Mouse (Mus musculus): ENCODE measurements around the gene Rps6kb1. TPM values are rescaled to one million over a fixed set of nuclear protein-coding genes. Genes with fewer than 3 reads are reported as not detected.
A peak's percentile ranks its signal among the peaks of the same experiment; 100 is the strongest.

Gene Rps6kb1
- polyA plus RNA-seq, 1 experiment from 2014 or later, result 58.8 TPM

- H3K4me2 ChIP-seq, result peak overlapping the region; percentile 81
- peak overlapping the region; percentile 85 for H3K9ac ChIP-seq
- H3K27ac ChIP-seq (ENCODE audit: low read depth), result peak overlapping the region; percentile 86
- peak overlapping the region; percentile 66 for H3K4me3 ChIP-seq (ENCODE audit: low read depth, low read length)
- peaks cover 10% of the 10 kb centered on the region for H3K36me3 ChIP-seq (ENCODE audit: insufficient read depth)
- H3K4me1 ChIP-seq (ENCODE audit: insufficient read depth), result no peaks in the 10 kb centered on the region; the same call in 1 of the 2 replicates
- no peak for TF ChIP-seq CTCF (IDR thresholded peaks at IDR 0.05; ENCODE audit: low read depth)
- no peaks in the 10 kb centered on the region for H3K9me3 ChIP-seq (ENCODE audit: low read depth, low read length)
- DNase-seq (peak; percentile 72), ATAC-seq (ENCODE audit: insufficient read depth) (peak; percentile 35)
- WGBS, result under 1% methylated on average over 25 of the region's 25 CpGs
- no peaks in the 10 kb centered on the region for H3K27me3 ChIP-seq (ENCODE audit: insufficient read depth, low read length)
Observed at GRCm38 (mm10) chr11:86484910-86485510, 59.6 kb downstream of the Rps6kb1 start.

- no peak for TF ChIP-seq CTCF (IDR thresholded peaks at IDR 0.05; ENCODE audit: low read depth)
- peak within 1 kb of the TSS; percentile 85 for H3K9ac ChIP-seq
- H3K4me3 ChIP-seq (ENCODE audit: low read depth, low read length), result peak within 1 kb of the TSS; percentile 66
- ATAC-seq (ENCODE audit: insufficient read depth) (peak; percentile 97), DNase-seq (peak; percentile 99)
- H3K9me3 ChIP-seq (ENCODE audit: low read depth, low read length), result no peaks in the 10 kb centered on the region
- H3K4me2 ChIP-seq, result peak within 1 kb of the TSS; percentile 81
- no peaks in the 10 kb centered on the region for H3K27me3 ChIP-seq (ENCODE audit: insufficient read depth, low read length)
- H3K27ac ChIP-seq (ENCODE audit: low read depth), result peak within 1 kb of the TSS; percentile 86
- H3K4me1 ChIP-seq (ENCODE audit: insufficient read depth), result no peaks in the 10 kb centered on the region; the same call in 1 of the 2 replicates
- peaks cover 3% of the 10 kb centered on the region; the same call in 1 of the 2 replicates for H3K36me3 ChIP-seq (ENCODE audit: insufficient read depth)
- WGBS, result under 1% methylated on average over 67 of the region's 68 CpGs
Observed at GRCm38 (mm10) chr11:86484101-86484868, 60.3 kb downstream of the Rps6kb1 start, which contains the start of gene Rnft1. Gene Rnft1 (plus strand): TSS chr11:86484657.

- Histone ChIP-seq H3K9me3 (ENCODE audit: low read depth, low read length) (no peaks in the 10 kb centered on the region), H3K9ac (no peak overlapping the region), H3K4me3 (ENCODE audit: low read depth, low read length) (peak overlapping the region; percentile 17; the same call in 1 of the 2 replicates), H3K27ac (ENCODE audit: low read depth) (no peak overlapping the region), H3K4me2 (peak overlapping the region; percentile 58), H3K27me3 (ENCODE audit: insufficient read depth, low read length) (no peaks in the 10 kb centered on the region), H3K4me1 (ENCODE audit: insufficient read depth) (no peaks in the 10 kb centered on the region; the same call in 1 of the 2 replicates), H3K36me3 (ENCODE audit: insufficient read depth) (no peaks in the 10 kb centered on the region)
- DNase-seq, result peak; percentile 36
- TF ChIP-seq CTCF (IDR thresholded peaks at IDR 0.05; ENCODE audit: low read depth), result no peak
- no peak for ATAC-seq (ENCODE audit: insufficient read depth)
- 24% methylated on average over 3 of the region's 3 CpGs for WGBS
Observed at GRCm38 (mm10) chr11:86473576-86473975, 71.0 kb downstream of the Rps6kb1 start.

GRCm38 (mm10) chr11:86472771-86473171, 71.8 kb downstream of the Rps6kb1 start:
- ATAC-seq (ENCODE audit: insufficient read depth), result no peak
- H3K4me2 ChIP-seq, result peak overlapping the region; percentile 58
- H3K9ac ChIP-seq, result peak overlapping the region; percentile 29
- TF ChIP-seq CTCF (IDR thresholded peaks at IDR 0.05; ENCODE audit: low read depth), result no peak
- H3K4me1 ChIP-seq (ENCODE audit: insufficient read depth), result no peaks in the 10 kb centered on the region; the same call in 1 of the 2 replicates
- DNase-seq, result peak; percentile 52
- H3K36me3 ChIP-seq (ENCODE audit: insufficient read depth), result no peaks in the 10 kb centered on the region
- no peaks in the 10 kb centered on the region for H3K27me3 ChIP-seq (ENCODE audit: insufficient read depth, low read length)
- H3K27ac ChIP-seq (ENCODE audit: low read depth), result no peak overlapping the region
- WGBS, result 15% methylated on average over 7 of the region's 7 CpGs
- no peaks in the 10 kb centered on the region for H3K9me3 ChIP-seq (ENCODE audit: low read depth, low read length)
- peak overlapping the region; percentile 17; the same call in 1 of the 2 replicates for H3K4me3 ChIP-seq (ENCODE audit: low read depth, low read length)

- ATAC-seq (ENCODE audit: insufficient read depth), result no peak
- H3K9me3 ChIP-seq (ENCODE audit: low read depth, low read length), result no peaks in the 10 kb centered on the region
- no peaks in the 10 kb centered on the region for H3K36me3 ChIP-seq (ENCODE audit: insufficient read depth)
- H3K4me2 ChIP-seq, result no peak overlapping the region
- H3K9ac ChIP-seq, result no peak overlapping the region
- H3K27me3 ChIP-seq (ENCODE audit: insufficient read depth, low read length), result no peaks in the 10 kb centered on the region
- DNase-seq, result no peak
- no peaks in the 10 kb centered on the region; the same call in 1 of the 2 replicates for H3K4me1 ChIP-seq (ENCODE audit: insufficient read depth)
- no peak for TF ChIP-seq CTCF (IDR thresholded peaks at IDR 0.05; ENCODE audit: low read depth)
- no peak overlapping the region for H3K4me3 ChIP-seq (ENCODE audit: low read depth, low read length)
- no peak overlapping the region for H3K27ac ChIP-seq (ENCODE audit: low read depth)
- 63% methylated on average over 6 of the region's 6 CpGs for WGBS
Observed at GRCm38 (mm10) chr11:86471785-86472184, 72.8 kb downstream of the Rps6kb1 start.

GRCm38 (mm10) chr11:86468971-86469370, 75.6 kb downstream of the Rps6kb1 start:
- no peaks in the 10 kb centered on the region for H3K27me3 ChIP-seq (ENCODE audit: insufficient read depth, low read length)
- H3K27ac ChIP-seq (ENCODE audit: low read depth), result no peak overlapping the region
- no peaks in the 10 kb centered on the region for H3K36me3 ChIP-seq (ENCODE audit: insufficient read depth)
- no peaks in the 10 kb centered on the region for H3K9me3 ChIP-seq (ENCODE audit: low read depth, low read length)
- H3K4me1 ChIP-seq (ENCODE audit: insufficient read depth), result no peaks in the 10 kb centered on the region; the same call in 1 of the 2 replicates
- H3K4me3 ChIP-seq (ENCODE audit: low read depth, low read length), result no peak overlapping the region
- no peak for TF ChIP-seq CTCF (IDR thresholded peaks at IDR 0.05; ENCODE audit: low read depth)
- no peak overlapping the region for H3K9ac ChIP-seq
- H3K4me2 ChIP-seq, result no peak overlapping the region
- no peak for ATAC-seq (ENCODE audit: insufficient read depth)
- WGBS, result 66% methylated on average over 4 of the region's 4 CpGs
- DNase-seq, result no peak

GRCm38 (mm10) chr11:86468345-86468744, 76.3 kb downstream of the Rps6kb1 start:
- no peak overlapping the region for H3K4me2 ChIP-seq
- H3K4me1 ChIP-seq (ENCODE audit: insufficient read depth), result no peaks in the 10 kb centered on the region
- no peaks in the 10 kb centered on the region for H3K9me3 ChIP-seq (ENCODE audit: low read depth, low read length)
- H3K4me3 ChIP-seq (ENCODE audit: low read depth, low read length), result no peak overlapping the region
- H3K27ac ChIP-seq (ENCODE audit: low read depth), result no peak overlapping the region
- H3K27me3 ChIP-seq (ENCODE audit: insufficient read depth, low read length), result no peaks in the 10 kb centered on the region
- no peak for TF ChIP-seq CTCF (IDR thresholded peaks at IDR 0.05; ENCODE audit: low read depth)
- no peak overlapping the region for H3K9ac ChIP-seq
- WGBS, result 73% methylated on average over 8 of the region's 8 CpGs
- H3K36me3 ChIP-seq (ENCODE audit: insufficient read depth), result no peaks in the 10 kb centered on the region
- DNase-seq, result peak; percentile 29
- ATAC-seq (ENCODE audit: insufficient read depth), result no peak
